Mouse (Mus musculus) hindbrain, embryonic 13.5 days (tissue): ENCODE results near the gene Fbn1. TPM values are rescaled to one million over a fixed set of nuclear protein-coding genes. Genes with fewer than 3 reads are reported as not detected.

Experiments used
- ATAC-seq: fragments of 200-750 bp; cut with Nextera tagmentation; 2 replicates; pipeline ENCODE4 v1.8.0; 2017; ENCODE audit warnings: moderate TSS enrichment; ENCODE audit not compliant: low FRiP score
- H3K27ac ChIP-seq: fragments of 300-500 bp; sonication (generic); 2 replicates; pipeline ENCODE4 v1.5.1; 2015; ENCODE audit warnings: inconsistent platforms, mild to moderate bottlenecking, moderate library complexity
- H3K27me3 ChIP-seq: fragments of 300-500 bp; sonication (generic); 2 replicates; pipeline ENCODE4 v1.6.1; 2015; ENCODE audit warnings: mild to moderate bottlenecking, inconsistent platforms
- H3K36me3 ChIP-seq: fragments of 300-500 bp; sonication (generic); 2 replicates; pipeline ENCODE4 v1.6.1; 2015; ENCODE audit warnings: mild to moderate bottlenecking, inconsistent platforms
- H3K4me1 ChIP-seq: fragments of 300-500 bp; sonication (generic); replicated peaks from 2 replicates; pipeline ENCODE4 v1.6.1; 2015; ENCODE audit warnings: inconsistent platforms
- H3K4me2 ChIP-seq: fragments of 300-500 bp; sonication (generic); 2 replicates; pipeline ENCODE4 v1.6.1; 2015; ENCODE audit warnings: inconsistent platforms, mild to moderate bottlenecking, moderate library complexity
- H3K4me3 ChIP-seq: fragments of 300-500 bp; sonication (generic); 2 replicates; pipeline ENCODE4 v1.5.1; 2015; ENCODE audit warnings: mild to moderate bottlenecking, inconsistent platforms
- H3K9ac ChIP-seq: fragments of 300-500 bp; sonication (generic); 2 replicates; pipeline ENCODE4 v1.6.1; 2015; ENCODE audit warnings: mild to moderate bottlenecking, inconsistent platforms
- H3K9me3 ChIP-seq: fragments of 300-500 bp; sonication (generic); 2 replicates; pipeline ENCODE4 v1.6.1; 2016; ENCODE audit warnings: inconsistent platforms
- WGBS: fragments of 180-500 bp; shearing (Covaris S2); methylation state at CpG from one replicate; pipeline ENCODE4 v1.1.7; 2015; 5-methylcytosine and 5-hydroxymethylcytosine counted together
- polyA plus RNA-seq: library from polyadenylated mRNA; unstranded; fragments of >200 nt; fragmentation: Nextera tagmentation; extraction: Ambion mirVana; gene quantifications from 2 replicates; pipeline ENCODE4 v1.2.1, GENCODE M21; 2015

The Fbn1 gene
- polyA plus RNA-seq, 1 experiment from 2014 or later, result 2.7 TPM

DNA sequence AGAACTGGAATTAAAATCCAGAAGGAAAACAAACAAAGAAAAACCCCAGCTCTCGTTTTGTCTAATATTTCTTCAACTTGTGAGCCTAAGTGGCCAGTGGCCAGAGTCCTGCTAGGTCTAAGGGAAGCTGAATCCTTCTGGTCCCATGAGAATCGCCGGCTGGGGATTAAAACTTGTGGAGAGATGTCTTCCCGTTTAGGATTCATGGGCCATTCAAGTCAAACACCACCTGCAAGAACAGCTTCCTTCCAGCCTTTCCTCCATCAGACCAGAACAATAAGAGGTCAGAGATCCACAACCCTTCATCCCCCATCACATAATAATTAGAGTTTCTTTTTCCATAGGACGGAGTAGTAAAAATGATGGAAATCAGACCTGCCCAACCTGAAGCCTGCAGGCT is 33.1 kb downstream of the Fbn1 start:
- H3K4me3 ChIP-seq, result no peak overlapping the region
- H3K9me3 ChIP-seq, result no peaks in the 10 kb centered on the region
- no peak overlapping the region for H3K9ac ChIP-seq
- no peaks in the 10 kb centered on the region for H3K36me3 ChIP-seq
- H3K27ac ChIP-seq, result no peak overlapping the region
- no peaks in the 10 kb centered on the region; the same call in 1 of the 2 replicates for H3K4me1 ChIP-seq
- H3K27me3 ChIP-seq, result no peaks in the 10 kb centered on the region
- 81% methylated on average over 5 of the region's 5 CpGs for WGBS
- no peak for ATAC-seq
- H3K4me2 ChIP-seq, result no peak overlapping the region

DNA sequence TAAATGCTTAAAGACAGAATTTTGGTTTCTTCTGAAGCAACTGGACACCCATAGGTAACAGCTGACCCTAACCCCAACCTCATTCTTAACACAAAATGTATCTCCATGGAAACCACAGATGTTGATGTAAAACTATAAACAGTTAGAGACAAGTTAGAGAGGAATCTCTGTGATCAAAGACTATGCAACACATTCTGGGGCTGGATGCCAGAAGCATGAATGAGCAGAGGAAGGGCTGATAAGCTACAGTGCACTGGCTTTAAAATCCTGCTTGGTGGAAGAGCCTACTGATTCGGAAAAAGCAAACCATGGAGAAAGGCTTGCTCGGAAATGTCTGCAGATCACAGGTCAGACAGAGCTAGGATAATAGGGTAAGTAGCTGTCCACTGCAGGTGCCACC is 34.6 kb downstream of the Fbn1 start:
- ATAC-seq, result no peak
- H3K4me3 ChIP-seq, result no peak overlapping the region
- no peak overlapping the region for H3K27ac ChIP-seq
- H3K9ac ChIP-seq, result no peak overlapping the region
- 76% methylated on average over 2 of the region's 2 CpGs for WGBS
- H3K27me3 ChIP-seq, result no peaks in the 10 kb centered on the region
- H3K4me1 ChIP-seq, result no peaks in the 10 kb centered on the region; the same call in 1 of the 2 replicates
- no peak overlapping the region for H3K4me2 ChIP-seq
- H3K9me3 ChIP-seq, result no peaks in the 10 kb centered on the region
- no peaks in the 10 kb centered on the region for H3K36me3 ChIP-seq

DNA sequence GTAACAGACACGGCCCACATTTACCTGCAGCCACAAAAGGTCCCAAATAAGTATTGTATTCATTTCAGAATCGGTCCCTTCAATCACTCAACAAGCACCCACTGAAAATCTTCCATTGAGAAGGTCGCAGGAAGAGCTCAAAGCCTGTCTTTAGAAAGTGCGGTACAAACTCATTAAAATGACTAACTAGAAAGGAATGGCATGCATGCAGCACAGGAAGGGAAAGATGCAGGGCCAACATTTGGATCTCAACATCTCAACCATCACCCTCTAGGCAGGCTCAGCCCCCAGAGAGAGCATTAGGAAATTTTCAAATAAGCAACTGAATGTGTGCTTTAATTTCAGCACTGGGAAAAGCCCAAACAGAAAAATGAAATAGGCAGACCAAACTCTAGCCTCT is 36.1 kb downstream of the Fbn1 start:
- no peaks in the 10 kb centered on the region for H3K27me3 ChIP-seq
- no peak overlapping the region for H3K9ac ChIP-seq
- no peak overlapping the region for H3K4me2 ChIP-seq
- no peak overlapping the region for H3K4me3 ChIP-seq
- no peak overlapping the region for H3K27ac ChIP-seq
- no peaks in the 10 kb centered on the region for H3K9me3 ChIP-seq
- H3K36me3 ChIP-seq, result no peaks in the 10 kb centered on the region; the same call in 1 of the 2 replicates
- H3K4me1 ChIP-seq, result no peaks in the 10 kb centered on the region; the same call in 1 of the 2 replicates
- ATAC-seq, result no peak
- 91% methylated on average over 4 of the region's 4 CpGs for WGBS

DNA sequence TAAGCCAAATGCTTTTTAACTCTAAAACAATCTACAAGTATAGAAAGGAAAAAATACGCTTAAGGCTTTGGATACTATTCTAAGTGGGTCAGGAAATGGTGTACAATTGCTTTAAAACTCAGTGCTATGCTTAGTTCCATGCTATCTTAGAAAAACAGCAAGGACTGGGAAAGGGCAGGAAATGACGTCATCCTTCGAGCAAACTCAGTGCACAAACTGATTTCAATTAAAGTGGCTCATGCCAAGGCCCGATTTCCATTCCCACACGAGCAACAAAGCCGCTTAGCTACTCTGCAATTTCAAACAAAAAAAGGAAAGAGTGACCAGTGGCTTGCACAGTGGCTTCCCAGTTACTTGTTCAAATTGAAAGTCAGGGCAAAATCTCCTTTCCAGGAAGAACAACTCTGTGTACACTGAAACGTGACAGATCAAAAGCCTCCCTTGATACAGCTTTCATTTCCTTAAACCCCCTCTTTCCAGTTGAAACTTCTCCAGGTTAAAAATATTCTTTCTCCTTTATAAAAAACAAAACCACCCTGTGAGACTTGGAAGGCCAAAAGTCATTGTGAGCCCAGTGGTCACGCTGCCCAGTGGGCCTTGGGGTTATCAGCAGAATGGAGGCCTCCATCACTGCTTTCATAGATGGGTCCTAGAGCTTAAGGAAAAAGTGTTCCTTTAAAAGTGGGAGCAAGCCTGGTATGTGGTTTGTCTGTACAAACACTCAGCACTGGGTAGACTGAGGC is 37.1 kb downstream of the Fbn1 start:
- no peak overlapping the region for H3K4me3 ChIP-seq
- no peaks in the 10 kb centered on the region; the same call in 1 of the 2 replicates for H3K4me1 ChIP-seq
- no peak for ATAC-seq
- H3K4me2 ChIP-seq, result no peak overlapping the region
- no peaks in the 10 kb centered on the region for H3K27me3 ChIP-seq
- no peak overlapping the region; the same call in 1 of the 2 replicates for H3K27ac ChIP-seq
- peaks cover 5% of the 10 kb centered on the region for H3K36me3 ChIP-seq
- no peaks in the 10 kb centered on the region for H3K9me3 ChIP-seq
- no peak overlapping the region for H3K9ac ChIP-seq
- 85% methylated on average over 8 of the region's 8 CpGs for WGBS

DNA sequence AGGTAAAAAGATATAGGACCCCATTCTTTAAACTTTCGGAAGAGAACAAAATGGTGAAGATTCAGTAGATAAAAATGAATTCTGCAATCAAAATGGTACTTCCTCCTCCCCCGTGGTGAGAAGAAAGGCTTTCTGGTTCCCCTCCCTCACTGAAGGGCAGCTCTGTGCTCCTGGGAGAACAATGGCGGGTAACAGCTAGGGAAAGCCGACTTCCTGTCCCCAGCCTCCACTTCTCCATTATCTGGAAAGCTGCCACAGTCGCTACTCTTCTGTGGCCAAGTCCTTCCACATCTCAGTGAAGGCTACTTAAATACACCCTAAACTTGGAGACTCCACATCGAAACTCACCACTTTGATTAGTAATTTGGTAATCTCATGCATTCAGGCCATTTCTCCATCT is 43.8 kb downstream of the Fbn1 start:
- 88% methylated on average over 6 of the region's 6 CpGs for WGBS
- Histone ChIP-seq H3K36me3 (peaks cover 5% of the 10 kb centered on the region), H3K4me1 (no peaks in the 10 kb centered on the region), H3K27ac (no peak overlapping the region), H3K27me3 (no peaks in the 10 kb centered on the region), H3K9ac (no peak overlapping the region), H3K9me3 (no peaks in the 10 kb centered on the region), H3K4me2 (no peak overlapping the region), H3K4me3 (no peak overlapping the region)
- no peak for ATAC-seq

DNA sequence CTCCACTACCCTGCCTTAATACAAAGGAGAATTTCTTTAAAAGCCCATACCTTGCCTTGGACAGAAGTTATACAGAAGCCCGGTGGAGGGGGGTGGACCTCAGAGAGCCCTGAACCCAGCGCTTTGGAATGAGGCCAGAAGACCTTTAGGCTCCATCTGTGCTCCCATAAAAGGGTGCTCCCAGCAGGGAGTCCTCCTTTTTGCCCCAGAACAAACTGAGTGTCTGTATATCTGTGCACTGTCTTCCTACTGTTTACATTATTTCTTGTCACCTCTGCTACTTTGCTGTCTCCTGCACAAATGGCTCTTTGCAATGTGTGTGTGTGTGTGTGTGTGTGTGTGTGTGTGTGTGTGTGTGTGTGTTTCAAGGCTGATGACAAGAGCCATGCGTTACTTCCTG is 48.7 kb downstream of the Fbn1 start:
- H3K9me3 ChIP-seq, result no peaks in the 10 kb centered on the region
- H3K4me2 ChIP-seq, result no peak overlapping the region
- H3K27me3 ChIP-seq, result no peaks in the 10 kb centered on the region
- ATAC-seq, result no peak
- no peak overlapping the region for H3K4me3 ChIP-seq
- H3K36me3 ChIP-seq, result no peaks in the 10 kb centered on the region
- no peak overlapping the region for H3K9ac ChIP-seq
- H3K27ac ChIP-seq, result no peak overlapping the region
- H3K4me1 ChIP-seq, result no peaks in the 10 kb centered on the region
- WGBS, result 77% methylated on average over 3 of the region's 3 CpGs

DNA sequence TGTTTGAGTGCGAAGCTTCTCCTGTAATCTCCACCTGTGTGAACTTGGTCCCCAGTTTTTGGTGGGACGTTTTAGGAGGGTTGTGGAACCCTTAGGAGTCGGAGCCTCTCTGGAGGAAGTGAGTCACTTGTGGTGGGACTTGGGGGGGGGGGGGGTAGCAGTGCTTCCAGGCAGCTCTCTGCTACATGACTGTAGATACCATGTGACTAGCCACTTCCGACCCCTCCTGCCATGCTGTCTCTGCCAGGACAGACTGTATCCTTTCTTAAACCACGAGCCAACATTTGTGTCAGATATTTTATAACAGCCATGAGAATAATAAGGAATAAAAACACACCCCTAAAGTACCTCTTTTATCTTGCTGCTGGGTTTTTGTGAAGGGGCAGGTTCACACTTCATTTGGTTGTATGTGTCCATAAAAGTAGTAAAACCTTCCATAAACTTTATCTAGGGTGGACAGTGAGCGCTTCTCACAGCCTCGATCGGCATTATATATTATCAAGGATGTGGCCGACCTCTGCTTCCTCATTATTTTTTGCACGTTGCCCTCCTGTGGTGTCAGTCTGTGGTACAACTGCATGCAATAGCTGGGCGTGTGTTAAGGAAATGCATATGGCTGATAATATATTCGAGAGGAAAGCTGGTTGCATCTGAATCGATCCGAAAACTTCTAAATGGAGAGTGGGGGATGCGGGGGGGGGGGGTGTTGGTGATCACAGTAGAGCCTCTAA is 51.6 kb downstream of the Fbn1 start:
- no peak for ATAC-seq
- WGBS, result 82% methylated on average over 15 of the region's 15 CpGs
- H3K27ac ChIP-seq, result no peak overlapping the region

DNA sequence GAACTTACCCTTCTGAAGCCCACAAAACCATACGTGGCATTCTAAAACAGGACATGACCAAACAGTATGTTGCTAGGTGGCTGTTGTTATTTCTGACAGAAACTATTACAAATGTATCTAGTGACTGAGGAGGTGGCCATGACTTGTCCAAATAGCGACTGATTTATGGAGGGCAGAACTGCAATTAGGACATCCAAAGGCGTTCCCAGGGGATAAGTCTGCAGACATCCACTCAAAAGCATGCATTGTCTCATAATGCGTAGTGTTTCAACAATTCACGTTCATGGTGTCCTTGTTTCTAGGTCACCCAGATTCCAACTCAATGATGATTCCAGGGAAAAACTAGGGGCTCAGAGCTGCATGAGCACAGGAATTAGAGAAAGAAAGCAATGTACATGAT is 53.0 kb downstream of the Fbn1 start:
- H3K9ac ChIP-seq, result no peak overlapping the region
- H3K4me2 ChIP-seq, result no peak overlapping the region
- no peak overlapping the region for H3K4me3 ChIP-seq
- H3K27ac ChIP-seq, result no peak overlapping the region
- H3K4me1 ChIP-seq, result 0 out of 2 replicates have a peak, but pooled peaks cover 6% of the 10 kb centered on the region
- ATAC-seq, result no peak
- no peaks in the 10 kb centered on the region for H3K9me3 ChIP-seq
- WGBS, result 77% methylated on average over 5 of the region's 5 CpGs
- no peaks in the 10 kb centered on the region for H3K36me3 ChIP-seq
- no peaks in the 10 kb centered on the region for H3K27me3 ChIP-seq

More for the DNA sequence above, 51.6 kb downstream of the Fbn1 start:
- H3K9ac ChIP-seq, result no peak overlapping the region
- 0 out of 2 replicates have a peak, but pooled peaks cover 6% of the 10 kb centered on the region for H3K4me1 ChIP-seq
- no peaks in the 10 kb centered on the region for H3K27me3 ChIP-seq
- no peak overlapping the region for H3K4me3 ChIP-seq
- H3K4me2 ChIP-seq, result no peak overlapping the region
- H3K9me3 ChIP-seq, result no peaks in the 10 kb centered on the region
- no peaks in the 10 kb centered on the region for H3K36me3 ChIP-seq

DNA sequence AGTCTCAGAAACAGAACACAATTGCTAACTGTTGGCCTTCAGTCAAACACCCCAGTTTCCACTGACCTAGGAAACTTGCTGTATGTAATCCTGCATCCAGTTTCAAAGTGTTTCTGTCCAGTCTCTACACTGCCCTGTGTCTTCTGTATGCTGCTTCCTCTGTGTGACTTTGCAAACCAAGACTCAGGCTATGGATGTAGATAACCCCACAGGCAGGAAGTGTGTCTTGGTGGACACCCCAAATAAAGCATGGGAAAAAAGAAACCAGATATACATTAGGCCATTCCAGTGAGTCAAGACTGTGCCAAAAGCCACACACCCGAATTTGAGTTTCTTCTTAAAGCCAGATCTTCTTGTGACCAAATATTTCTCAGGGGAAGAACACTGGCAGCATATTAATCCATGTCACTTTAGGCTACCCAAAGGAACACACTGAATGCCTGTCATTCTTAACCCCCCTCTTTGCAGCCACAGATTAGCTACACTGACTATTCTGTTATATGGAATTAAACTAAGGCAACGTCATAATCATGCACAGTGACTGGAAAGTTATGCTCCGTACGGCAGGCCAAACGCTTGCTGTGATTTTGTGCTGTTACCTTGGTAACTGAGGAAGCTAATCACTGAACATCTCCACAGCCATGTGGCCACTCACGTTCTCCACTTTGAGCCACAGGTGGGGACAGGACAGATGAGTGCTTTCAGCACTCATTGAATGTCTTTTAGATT is 55.3 kb downstream of the Fbn1 start:
- no peak overlapping the region for H3K27ac ChIP-seq
- H3K9ac ChIP-seq, result no peak overlapping the region
- H3K9me3 ChIP-seq, result no peaks in the 10 kb centered on the region
- WGBS, result 33% methylated on average over 6 of the region's 6 CpGs
- H3K4me3 ChIP-seq, result no peak overlapping the region
- no peak overlapping the region for H3K4me2 ChIP-seq
- no peaks in the 10 kb centered on the region for H3K36me3 ChIP-seq
- H3K27me3 ChIP-seq, result no peaks in the 10 kb centered on the region
- 0 out of 2 replicates have a peak, but pooled peaks cover 10% of the 10 kb centered on the region for H3K4me1 ChIP-seq
- no peak for ATAC-seq

DNA sequence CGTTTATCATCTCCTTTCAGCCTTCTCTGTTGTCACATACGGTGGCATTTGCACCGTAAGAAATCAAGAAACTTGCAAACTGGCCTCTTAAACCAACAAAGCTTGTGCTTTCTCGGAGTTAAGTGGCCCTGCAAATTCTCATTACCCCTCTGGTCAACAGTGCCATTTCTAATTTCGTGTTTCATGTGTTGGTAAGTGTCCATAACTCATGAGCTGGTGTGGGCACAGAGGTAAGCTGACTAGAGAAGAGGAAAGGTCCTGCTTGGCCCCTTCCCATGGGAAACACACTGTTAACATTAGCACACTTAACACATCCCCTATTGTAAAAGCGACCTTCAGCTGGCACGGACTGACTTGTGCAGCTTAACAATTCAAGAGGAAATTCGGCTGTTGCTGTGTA is 58.4 kb downstream of the Fbn1 start:
- no peak for ATAC-seq
- Histone ChIP-seq H3K4me3 (no peak overlapping the region), H3K27me3 (no peaks in the 10 kb centered on the region), H3K4me1 (0 out of 2 replicates have a peak, but pooled peaks cover 10% of the 10 kb centered on the region), H3K9me3 (no peaks in the 10 kb centered on the region), H3K4me2 (no peak overlapping the region), H3K27ac (no peak overlapping the region), H3K9ac (no peak overlapping the region), H3K36me3 (no peaks in the 10 kb centered on the region)
- WGBS, result 87% methylated on average over 8 of the region's 8 CpGs

DNA sequence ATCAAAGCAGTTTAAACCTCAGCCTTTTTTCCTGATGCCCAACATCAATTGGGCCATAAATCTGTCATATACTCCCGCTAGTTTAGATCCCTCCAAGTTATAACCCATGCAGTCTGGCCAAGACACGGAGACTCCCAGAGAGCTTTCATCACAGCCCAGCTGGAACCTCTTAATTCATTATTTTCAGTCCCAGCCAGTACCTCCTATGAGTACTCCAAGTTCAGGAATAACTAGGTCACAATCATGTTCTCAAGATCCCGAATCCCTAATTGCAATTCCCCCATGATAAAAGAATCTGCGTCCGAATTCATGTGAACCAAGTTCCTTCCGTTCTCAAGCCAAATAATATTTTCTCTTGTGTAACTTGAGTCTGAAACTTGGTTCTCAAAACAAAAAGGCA is 58.9 kb downstream of the Fbn1 start:
- Histone ChIP-seq H3K4me3 (no peak overlapping the region), H3K36me3 (no peaks in the 10 kb centered on the region), H3K4me2 (no peak overlapping the region), H3K9ac (no peak overlapping the region), H3K27me3 (no peaks in the 10 kb centered on the region), H3K27ac (no peak overlapping the region), H3K4me1 (0 out of 2 replicates have a peak, but pooled peaks cover 10% of the 10 kb centered on the region), H3K9me3 (no peaks in the 10 kb centered on the region)
- WGBS, result 86% methylated on average over 6 of the region's 6 CpGs
- ATAC-seq, result no peak

DNA sequence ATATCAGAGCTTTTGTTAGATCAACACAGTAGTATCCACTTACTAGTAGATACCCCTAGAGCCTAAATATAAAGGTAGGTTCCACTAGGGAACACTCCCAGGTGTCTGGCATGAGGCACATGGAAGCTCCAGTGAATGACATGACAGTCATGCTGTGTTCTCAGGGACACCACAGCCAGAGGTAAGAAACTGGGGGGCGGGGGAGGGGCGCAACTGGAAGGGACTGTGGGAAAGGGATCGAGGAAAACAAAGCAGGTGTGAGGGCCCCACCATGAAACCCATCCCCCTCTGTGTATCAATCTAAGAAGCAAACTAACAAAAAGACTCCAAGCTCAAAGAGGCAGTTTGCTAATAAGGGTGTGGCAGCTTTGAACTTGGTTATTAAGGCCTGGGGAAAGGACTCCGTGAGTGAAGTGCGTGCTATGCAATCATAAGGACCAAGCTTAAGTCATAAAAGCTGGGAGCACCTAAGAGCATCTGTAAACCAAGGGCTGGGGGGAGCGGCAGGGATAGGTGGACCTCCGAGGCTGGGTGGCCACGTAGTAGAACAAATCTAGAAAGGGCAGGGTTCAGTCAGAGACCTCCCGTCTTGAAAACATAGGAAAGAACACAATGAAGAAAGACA is 60.4 kb downstream of the Fbn1 start:
- Histone ChIP-seq H3K9me3 (no peaks in the 10 kb centered on the region), H3K9ac (no peak overlapping the region), H3K4me3 (no peak overlapping the region), H3K27ac (no peak overlapping the region), H3K27me3 (no peaks in the 10 kb centered on the region), H3K4me2 (no peak overlapping the region), H3K36me3 (no peaks in the 10 kb centered on the region), H3K4me1 (0 out of 2 replicates have a peak, but pooled peaks cover 4% of the 10 kb centered on the region)
- 88% methylated on average over 9 of the region's 9 CpGs for WGBS
- ATAC-seq, result no peak
